Mouse (Mus musculus) lung, adult 2 months (tissue): ENCODE results near the gene Hoxa7.

Source experiments
- CTCF ChIP-seq: fragments of 200-500 bp; IDR thresholded peaks from 2 replicates; pipeline ENCODE4 v1.5.1; 2011; ENCODE audit warnings: mild to moderate bottlenecking, low read length, control low read depth; ENCODE audit not compliant: insufficient read depth
- POLR2A ChIP-seq: fragments of 200-500 bp; IDR thresholded peaks from 2 replicates; pipeline ENCODE4 v1.6.1; 2011; ENCODE audit warnings: low read depth, mild to moderate bottlenecking, control low read depth, low read length, borderline replicate concordance; ENCODE audit errors: extremely low read depth

DNA sequence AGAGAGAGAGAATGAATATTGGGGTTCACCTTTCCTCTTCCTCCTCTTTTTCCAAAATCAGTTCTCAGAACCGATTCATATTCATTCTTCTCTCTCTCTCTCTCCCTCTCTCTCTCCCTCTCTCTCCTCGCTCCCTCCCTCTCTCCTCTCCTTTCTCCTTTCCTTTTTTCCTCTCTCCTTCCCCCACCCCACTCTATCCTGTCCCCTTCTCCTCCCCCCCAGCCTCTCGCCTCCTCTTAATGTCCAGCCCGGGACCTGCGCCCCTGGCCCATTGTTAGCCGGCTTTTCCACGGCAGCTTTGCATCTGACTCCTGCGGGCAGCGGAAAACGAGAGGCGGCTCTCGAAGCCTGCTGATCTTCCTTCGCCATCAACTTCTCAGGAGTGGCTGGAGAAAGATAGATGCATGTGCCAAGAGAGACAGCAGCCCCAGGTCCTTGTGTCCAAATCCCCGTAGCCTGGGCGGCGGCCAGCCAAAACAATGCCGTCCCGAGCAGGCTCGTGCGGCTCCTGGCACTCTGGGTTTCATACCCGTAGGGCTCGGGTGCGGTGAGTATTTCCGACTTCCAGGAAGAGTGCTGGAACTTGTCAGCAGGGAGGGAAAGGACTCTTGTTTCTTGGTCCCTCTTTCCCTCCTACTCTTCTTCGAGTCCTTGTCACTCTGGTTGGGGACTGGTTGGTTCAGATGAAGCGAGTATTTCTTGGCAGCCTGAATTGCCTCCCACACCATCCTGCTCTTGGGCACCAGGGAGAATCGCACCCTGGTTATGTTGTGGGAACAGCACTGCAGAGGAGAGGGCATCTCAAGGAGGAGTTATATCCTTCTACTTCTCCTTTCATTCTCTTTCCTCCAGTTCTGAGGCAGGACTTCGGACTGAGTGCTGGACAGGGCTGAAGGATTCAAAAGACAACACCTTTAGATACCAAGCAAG is 55.9 kb downstream of the Hoxa7 start:
- TF ChIP-seq CTCF: no peak
- no peak for TF ChIP-seq POLR2A
